Mouse (Mus musculus) spleen, postnatal 36 days (tissue): Measurements from ENCODE around the gene Nek3.
"Not testable (repeated sequence)": the region's sequence is repeated elsewhere in the genome, so short reads cannot be mapped to it uniquely, and the experiment has no call there.

Experiments
- DNase-seq, 2 experiments: peaks; one replicate each; pipeline ENCODE4 v3.0.0; 2022; ENCODE audit warnings: low spot score in 2 of 2, mixed read lengths in 1 of 2

Nek3 gene

DNA sequence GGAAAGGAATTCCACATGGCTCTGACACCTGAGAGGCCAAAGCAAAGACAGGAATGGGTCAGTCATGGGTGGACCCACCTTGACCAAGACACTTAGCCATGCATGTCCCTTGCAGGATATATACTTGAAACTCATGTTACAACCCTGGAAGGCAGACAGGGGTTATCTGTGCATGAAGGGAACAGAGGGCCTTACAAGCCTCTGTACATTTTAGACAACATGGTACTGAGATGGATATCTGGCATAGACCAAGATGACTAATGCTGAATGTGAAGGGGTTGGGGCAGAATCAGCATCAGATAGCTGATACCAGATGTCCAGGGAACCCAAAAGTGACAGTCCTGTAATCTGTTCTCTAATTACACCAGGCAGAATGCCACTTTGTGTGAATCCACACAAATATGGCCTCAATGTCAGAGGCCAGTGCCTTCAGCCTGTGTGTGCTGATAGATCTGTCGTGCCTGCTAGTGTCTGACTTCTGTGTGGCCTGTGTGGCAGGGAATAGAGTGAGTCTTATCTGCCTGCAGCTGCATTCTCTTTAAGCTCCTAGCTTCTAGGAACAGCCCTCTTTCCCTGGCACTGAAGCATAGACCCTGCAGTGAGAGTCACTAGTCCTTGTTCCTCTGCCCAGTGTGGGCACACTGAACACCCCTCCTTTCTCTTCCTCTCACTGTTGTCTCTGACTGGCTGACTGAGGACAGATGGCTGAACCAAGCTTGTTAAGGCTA is 22.3 kb downstream of the Nek3 start:
- DNase-seq = no peak

DNA sequence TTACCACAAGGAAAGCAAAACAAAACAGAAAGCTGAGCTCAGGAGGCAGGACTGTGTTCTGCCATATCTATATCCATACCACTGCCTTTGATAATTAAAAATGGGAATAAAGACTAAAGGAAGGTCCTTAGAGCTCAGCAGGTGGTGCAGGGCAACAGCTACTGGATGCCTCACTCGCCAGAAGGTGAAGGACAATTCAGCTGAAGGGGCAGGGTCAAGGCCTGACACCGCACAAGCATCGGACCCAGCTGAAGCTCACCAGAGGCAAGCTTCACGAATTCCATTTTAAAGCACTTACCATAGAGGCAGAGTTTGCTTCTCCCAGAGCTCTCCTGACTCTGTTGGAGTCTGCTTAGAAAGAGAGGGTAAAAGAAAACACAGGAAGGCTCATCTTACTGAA is 23.6 kb downstream of the Nek3 start:
- DNase-seq = no peak

DNA sequence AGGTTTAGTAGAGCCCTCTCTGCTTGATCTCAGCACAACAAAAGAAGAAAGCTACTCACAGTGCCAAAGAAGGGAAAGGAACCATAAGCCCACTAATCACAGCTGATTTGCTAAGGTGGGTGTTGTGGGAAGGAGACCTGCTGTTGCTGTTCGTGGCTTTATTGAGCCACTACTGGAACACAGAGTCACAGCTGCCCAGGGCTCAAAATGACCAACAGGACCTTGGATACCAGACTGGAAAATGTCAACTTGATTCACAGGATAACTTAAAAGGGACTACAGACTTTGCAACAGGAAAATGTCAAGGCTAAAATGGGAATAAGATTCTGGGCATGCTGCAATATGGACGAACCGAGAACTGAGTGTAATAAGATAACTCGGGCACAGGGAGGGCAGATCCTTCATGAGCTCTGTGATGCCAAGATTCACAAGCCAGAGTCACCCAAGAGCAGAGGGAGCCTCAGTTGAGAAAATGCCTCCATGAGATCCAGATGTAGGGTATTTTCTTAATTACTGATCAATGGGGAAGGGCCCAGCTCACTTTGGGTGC is 24.3 kb downstream of the Nek3 start:
- no peak for DNase-seq

DNA sequence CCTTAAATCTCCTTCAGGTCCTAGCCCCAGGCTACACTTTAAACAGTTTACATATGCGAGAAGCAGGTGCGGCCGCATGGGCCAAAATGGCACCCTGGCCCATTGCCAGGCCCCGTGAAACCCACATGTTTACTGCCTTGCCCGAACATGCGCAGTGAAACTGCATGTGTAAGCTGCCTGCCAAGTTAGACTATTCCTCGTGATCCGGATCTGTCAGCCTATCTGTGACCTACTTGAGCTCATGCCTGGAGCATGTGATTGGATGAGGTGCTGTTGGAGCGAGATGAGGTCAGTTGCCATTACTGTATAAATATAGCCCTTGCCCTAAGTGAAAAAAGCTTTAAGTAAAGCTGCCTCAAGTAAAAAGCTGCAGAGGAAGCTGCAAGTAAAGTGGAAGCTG is 29.8 kb downstream of the Nek3 start:
- DNase-seq = not testable (repeated sequence)

DNA sequence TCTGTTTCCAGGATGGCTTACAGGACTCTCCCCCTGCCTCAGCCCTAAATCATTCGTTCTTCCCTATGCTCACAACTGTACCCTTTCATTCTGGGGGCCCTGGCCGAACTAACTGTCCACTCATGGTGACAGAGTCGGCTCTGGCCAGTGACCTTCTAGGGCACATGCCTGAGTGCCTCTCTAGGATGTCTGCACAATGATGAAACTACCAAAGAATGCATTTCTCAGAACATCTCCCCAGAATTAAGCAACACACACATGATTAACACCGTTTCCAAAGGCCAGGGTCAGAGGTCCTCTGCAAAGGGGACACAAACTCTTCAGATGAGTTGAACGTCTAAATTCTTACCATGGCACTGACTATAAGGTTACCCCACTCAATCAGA is 31.5 kb downstream of the Nek3 start:
- no peak for DNase-seq

DNA sequence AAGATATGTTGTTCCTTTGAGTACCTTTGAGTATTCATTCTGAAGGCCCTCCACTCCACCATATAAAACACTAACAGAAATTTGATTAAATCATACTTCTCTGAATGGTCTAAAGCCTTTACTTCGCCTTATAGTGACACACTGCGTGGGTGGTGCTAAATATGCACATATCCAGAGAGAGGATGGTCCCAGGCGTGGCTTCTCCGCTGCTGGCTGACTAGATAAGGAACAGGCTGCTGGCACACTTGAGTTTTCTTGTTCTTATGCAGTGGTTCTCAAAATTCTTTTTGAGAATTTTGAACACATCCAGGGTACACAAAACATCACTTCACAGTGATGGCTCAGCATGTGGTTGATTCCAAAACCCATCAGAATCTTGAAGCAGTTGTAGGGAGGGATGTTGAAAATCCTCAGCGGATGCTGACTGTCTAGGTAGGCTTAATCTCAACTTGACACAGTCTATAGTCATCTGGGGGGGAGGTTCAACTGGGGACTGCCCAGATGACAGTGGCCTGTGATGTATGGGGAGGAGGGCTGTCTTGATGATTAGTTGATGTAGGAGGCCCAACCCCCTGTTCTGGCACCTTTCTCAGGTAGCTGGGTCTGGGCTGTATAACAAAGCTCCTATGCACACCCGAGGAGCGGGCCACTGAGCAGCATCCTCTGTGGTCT is 32.0 kb downstream of the Nek3 start:
- peak; percentile 8 to 30 for DNase-seq

DNA sequence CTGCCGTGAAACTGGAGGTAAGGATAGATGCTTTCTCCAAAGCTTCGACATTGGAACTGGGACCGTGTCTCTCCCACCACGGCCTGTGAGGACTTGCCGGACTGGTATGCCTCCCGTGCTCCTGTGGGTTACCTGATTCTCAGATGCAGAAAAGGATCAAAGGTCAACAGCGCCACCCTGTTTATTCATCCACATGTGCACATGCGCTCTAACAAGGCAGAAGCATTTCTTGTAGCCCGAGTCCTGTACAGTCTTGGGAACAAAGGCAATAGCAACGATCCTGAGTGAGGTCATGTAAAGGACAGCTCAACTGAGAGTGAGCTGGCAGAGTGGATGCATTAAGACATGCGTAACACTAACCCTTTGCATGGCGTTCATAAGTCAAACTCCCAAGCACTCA is 34.2 kb downstream of the Nek3 start:
- no peak for DNase-seq

DNA sequence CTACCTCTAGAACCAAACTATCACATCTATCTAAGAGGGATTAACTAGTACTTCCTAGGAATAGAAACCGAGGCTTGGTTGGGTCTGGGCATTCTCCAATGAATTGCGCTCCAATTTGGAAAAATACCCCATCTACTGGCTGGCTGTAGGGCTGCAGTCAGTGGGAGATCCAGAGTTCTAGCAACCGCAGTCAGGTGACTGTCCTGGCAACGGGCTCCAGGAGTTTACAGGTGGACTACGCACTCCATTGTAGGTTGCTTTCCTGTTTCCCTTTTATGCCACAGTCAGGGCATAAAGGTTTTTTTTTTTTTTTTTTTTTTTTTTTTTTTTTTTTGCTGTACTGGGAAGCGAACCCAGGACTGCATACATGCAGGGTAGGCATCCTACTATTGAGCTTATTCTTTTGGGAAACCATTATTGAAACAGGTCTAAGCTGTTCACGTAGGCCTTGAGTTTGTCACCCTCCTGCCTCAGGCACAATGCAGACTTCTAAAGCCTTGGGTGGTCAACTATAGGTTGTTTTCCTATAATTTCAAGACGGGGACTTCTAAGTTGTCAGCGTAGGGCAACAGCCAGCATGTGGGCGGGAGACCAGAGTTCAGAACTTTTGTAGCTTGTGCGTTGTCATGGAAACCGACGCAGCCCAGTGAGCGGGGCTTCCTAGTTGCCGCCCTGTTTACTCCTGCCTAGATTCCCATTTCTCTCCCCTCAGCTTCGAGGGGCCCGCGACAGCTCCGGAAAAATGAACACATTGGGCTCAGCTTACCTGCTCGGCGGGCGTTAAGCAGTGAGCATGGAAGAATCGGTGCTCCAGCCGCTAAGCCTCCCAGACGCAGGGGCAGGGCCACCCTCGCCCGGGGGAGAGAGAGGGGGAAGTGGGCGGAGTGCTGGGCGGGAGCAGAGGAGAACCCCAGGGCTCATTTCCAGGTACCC is 41.7 kb downstream of the Nek3 start, which contains the start of gene Nek5:
Nek5 (minus strand) TSS at position 834 of the 933 bp plus-strand sequence.
- peak; percentile 31 to 39 for DNase-seq

DNA sequence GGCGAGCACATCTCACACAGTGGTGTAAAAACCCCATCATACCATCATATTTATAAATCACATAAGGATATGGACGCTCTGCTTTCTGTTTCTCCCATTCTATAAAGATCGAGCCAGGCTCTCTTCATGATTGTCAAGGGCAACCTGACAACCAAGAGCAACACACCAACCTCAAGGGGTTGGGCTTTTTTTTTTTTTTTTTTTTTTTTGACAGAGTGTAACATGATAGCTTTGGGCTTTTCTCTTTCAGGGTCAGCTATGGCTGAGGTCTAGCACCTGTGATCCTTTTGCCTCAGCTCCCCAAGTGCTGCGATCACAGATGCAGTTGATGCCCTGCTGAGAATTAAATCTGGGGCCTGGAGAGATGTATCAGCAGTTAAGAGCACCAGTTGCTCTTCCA is 59.2 kb downstream of the Nek3 start:
- DNase-seq = no peak

DNA sequence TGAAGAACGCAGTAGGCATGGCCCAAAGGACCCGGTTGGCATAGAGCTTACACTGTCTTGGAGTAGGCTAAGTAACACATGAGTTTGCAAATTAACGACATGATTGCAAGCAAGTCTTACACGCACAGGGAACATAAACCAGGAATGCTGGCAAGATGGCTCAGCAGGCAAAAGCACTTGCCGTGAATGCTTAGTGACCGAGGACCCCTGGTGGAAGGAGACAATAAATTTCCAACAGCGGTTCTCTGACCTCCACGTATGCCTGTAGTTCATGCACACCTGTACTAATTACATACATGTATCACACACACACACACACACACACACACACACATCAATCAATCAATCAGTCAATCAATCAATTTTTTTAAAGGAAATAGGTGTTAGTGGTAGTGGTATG is 74.7 kb downstream of the Nek3 start:
- no peak for DNase-seq

DNA sequence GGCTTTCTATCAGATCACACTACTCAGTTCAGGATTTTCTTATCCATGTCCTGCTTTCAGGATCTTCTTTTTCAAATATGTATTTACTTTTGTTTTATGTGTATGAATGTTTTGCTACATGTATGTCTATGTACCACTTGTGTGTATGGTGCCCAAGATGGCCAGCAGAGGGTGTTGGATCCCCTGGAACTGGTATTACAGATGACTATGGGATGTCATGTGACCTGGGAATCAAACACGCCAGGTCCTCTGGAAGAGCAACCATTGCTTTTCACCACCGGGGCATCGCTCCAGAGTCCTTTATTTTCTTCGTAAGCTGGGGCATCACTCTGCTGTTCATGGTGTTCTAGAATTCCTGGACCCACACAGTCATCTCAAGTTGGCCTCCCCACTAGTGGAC is 77.0 kb downstream of the Nek3 start:
- DNase-seq = no peak

DNA sequence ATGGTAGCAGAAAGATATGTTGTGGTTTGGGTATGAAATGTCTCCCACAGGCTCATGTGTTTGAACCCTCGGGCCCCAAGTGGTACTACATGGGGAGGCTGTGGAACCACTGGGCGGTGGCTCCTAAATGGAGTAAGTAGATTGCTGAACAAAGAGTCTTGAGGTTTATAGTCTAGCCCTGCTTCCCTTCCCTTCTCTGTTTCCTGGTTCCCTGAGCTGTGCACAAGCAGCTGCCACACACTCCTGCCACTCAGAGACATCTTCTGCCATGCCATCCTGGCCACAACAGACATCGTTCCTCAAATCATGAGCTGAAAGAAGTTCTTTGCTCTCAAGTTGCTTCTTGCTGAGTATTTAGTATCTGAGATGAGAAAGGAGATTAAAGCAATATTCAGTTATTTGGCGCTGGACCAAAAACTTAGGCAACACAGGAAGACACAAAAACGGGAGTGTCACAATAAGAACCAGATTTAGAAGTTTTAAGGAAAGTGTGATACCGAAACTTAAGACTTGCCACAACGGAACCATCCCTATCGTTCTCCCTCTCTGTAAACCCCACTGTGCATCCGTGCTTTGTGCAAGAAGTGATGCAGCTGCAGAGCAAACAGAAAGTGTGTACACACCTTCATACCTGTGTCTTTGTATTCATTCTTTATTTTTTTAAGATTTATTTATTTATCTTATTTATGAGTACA is 86.8 kb downstream of the Nek3 start:
- DNase-seq = no peak
